8 mouse cellular contexts compared by ENCODE assay signal in the genomic region with DNA sequence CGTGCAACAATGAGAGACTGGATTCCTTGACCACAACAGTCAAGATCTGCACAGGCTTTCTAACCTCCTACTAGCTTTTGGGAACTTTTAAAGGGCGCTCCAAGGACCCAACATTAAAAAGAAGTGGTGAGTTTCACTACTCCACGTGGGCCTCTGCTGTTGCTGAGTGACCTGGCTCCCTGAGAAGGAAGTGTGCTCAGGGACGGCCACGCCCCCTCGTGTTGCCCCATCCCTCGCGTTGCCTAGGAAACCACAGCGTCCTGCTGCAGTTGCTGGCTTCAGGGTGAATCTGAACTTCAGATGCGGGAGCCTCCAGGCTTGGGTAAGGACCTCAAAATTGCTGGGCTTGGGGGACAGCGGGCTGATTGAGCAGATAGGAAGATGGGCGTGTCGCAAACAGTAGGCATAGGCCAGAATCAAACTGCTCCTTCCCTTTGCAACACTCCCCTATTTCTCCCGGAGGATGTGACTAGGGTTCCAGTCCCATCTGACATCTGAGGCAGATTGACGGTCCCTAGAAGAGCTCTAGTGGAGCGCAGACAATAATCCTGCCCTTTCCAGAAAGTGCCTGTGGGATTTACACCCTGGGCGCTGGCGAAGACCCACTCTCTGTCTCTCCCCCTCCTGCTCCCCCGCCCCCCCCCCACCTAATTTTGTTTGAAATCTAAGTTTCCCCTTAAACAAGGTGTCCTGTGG. TPM values are rescaled to one million over a fixed set of nuclear protein-coding genes. Genes with fewer than 3 reads are reported as not detected.
A peak's percentile ranks its signal among the peaks of the same experiment; 100 is the strongest.
DNase-seq lines count a peak whose midpoint lies in the region; ATAC-seq and TF ChIP-seq lines count a peak whose summit lies in the region.

Gene Ccdc180, plus strand, starts transcription at position 238 of the 696 bp plus-strand sequence.

- DNase-seq in frontal cortex, postnatal 25 days (ENCODE audit: low spot score in 2 of 2), result no peak
- peak; percentile 86 for DNase-seq in kidney, postnatal 0 days (ENCODE audit: low spot score)
- DNase-seq in liver, embryonic 14.5 days (ENCODE audit: low read depth in 3 of 3, low spot score in 3 of 3), result peak; percentile 27 to 48 (median 35)
- DNase-seq in naive thymus-derived CD4-positive, alpha-beta T cell, adult 2 months (ENCODE audit: low read depth), result peak; percentile 56

- peak within 1 kb of the TSS; percentile 38 for H3K4me2 ChIP-seq in embryonic facial prominence, embryonic 12.5 days (replicated peaks)
- peak within 1 kb of the TSS; percentile 55 for H3K4me2 ChIP-seq in heart, embryonic 13.5 days
- H3K4me2 ChIP-seq in kidney, postnatal 0 days (ENCODE audit: low read length), result no peak within 1 kb of the TSS; the same call in 1 of the 2 replicates
- H3K4me2 ChIP-seq in liver, embryonic 14.5 days (ENCODE audit: low read depth), result no peak within 1 kb of the TSS
- H3K4me2 ChIP-seq in stomach, embryonic 15.5 days, result peak within 1 kb of the TSS; percentile 35; the same call in 1 of the 2 replicates

- H3K27me3 ChIP-seq in embryonic facial prominence, embryonic 12.5 days, result 0 out of 2 replicates have a peak, but pooled peaks cover 3% of the 10 kb centered on the region
- H3K27me3 ChIP-seq in heart, embryonic 13.5 days (replicated peaks), result peaks cover 14% of the 10 kb centered on the region; the same call in 1 of the 2 replicates
- no peaks in the 10 kb centered on the region for H3K27me3 ChIP-seq in kidney, postnatal 0 days (ENCODE audit: insufficient read depth, low read length)
- H3K27me3 ChIP-seq in liver, embryonic 14.5 days (ENCODE audit: control insufficient read depth, insufficient read depth, low read length), result no peaks in the 10 kb centered on the region
- no peaks in the 10 kb centered on the region for H3K27me3 ChIP-seq in stomach, embryonic 15.5 days (replicated peaks)

- no peak within 1 kb of the TSS for H3K4me3 ChIP-seq in embryonic facial prominence, embryonic 12.5 days
- no peak within 1 kb of the TSS for H3K4me3 ChIP-seq in heart, embryonic 13.5 days
- no peak within 1 kb of the TSS for H3K4me3 ChIP-seq in kidney, postnatal 0 days (replicated peaks; ENCODE audit: low read depth, low read length)
- no peak within 1 kb of the TSS for H3K4me3 ChIP-seq in liver, embryonic 14.5 days (ENCODE audit: insufficient read depth in 1 of 2, low read depth in 2 of 2, low read length in 2 of 2)
- no peak within 1 kb of the TSS for H3K4me3 ChIP-seq in stomach, embryonic 15.5 days (replicated peaks)

- H3K9ac ChIP-seq in embryonic facial prominence, embryonic 12.5 days, result no peak within 1 kb of the TSS
- H3K9ac ChIP-seq in heart, embryonic 13.5 days, result no peak within 1 kb of the TSS
- H3K9ac ChIP-seq in kidney, postnatal 0 days (ENCODE audit: low read depth, low read length), result no peak within 1 kb of the TSS
- H3K9ac ChIP-seq in liver, embryonic 14.5 days (replicated peaks), result no peak within 1 kb of the TSS
- no peak within 1 kb of the TSS for H3K9ac ChIP-seq in stomach, embryonic 15.5 days

- no peak; the same call in 1 of the 2 replicates for TF ChIP-seq CTCF in kidney, postnatal 0 days (IDR thresholded peaks at IDR 0.05; ENCODE audit: low read depth)
- TF ChIP-seq CTCF in liver, embryonic 14.5 days (IDR thresholded peaks at IDR 0.05; ENCODE audit: low read depth), result no peak

- no peak within 1 kb of the TSS for H3K27ac ChIP-seq in embryonic facial prominence, embryonic 12.5 days
- no peak within 1 kb of the TSS for H3K27ac ChIP-seq in heart, embryonic 13.5 days (replicated peaks)
- H3K27ac ChIP-seq in kidney, postnatal 0 days, result 0 out of 2 replicates have a peak within 1 kb of the TSS, but pooled peaks have one; percentile 19
- no peak within 1 kb of the TSS for H3K27ac ChIP-seq in liver, embryonic 14.5 days
- H3K27ac ChIP-seq in stomach, embryonic 15.5 days, result no peak within 1 kb of the TSS

- H3K9me3 ChIP-seq in embryonic facial prominence, embryonic 12.5 days, result no peaks in the 10 kb centered on the region
- H3K9me3 ChIP-seq in heart, embryonic 13.5 days, result no peaks in the 10 kb centered on the region
- H3K9me3 ChIP-seq in kidney, postnatal 0 days (replicated peaks; ENCODE audit: low read length), result no peaks in the 10 kb centered on the region
- H3K9me3 ChIP-seq in liver, embryonic 14.5 days (ENCODE audit: control insufficient read depth, low read length), result no peaks in the 10 kb centered on the region
- H3K9me3 ChIP-seq in stomach, embryonic 15.5 days, result no peaks in the 10 kb centered on the region

- TF ChIP-seq EP300 in liver, embryonic 14.5 days (IDR thresholded peaks at IDR 0.05; ENCODE audit: low read depth), result no peak

- WGBS in embryonic facial prominence, embryonic 12.5 days, result 12% methylated on average over 19 of the region's 19 CpGs
- WGBS in heart, embryonic 13.5 days, result 17% methylated on average over 19 of the region's 19 CpGs
- WGBS in kidney, postnatal 0 days, result 13% methylated on average over 19 of the region's 19 CpGs
- WGBS in liver, embryonic 14.5 days (ENCODE audit: insufficient replicate concordance), result 19% methylated on average over 19 of the region's 19 CpGs
- 13% methylated on average over 19 of the region's 19 CpGs for WGBS in stomach, embryonic 15.5 days

- ATAC-seq in frontal cortex, adult (ENCODE audit: low TSS enrichment), result peak; percentile 27; the same call in 1 of the 2 replicates
- peak; percentile 56; the same call in 1 of the 2 replicates for ATAC-seq in embryonic facial prominence, embryonic 12.5 days (ENCODE audit: insufficient number of reproducible peaks, insufficient read depth, low FRiP score, low TSS enrichment)
- ATAC-seq in heart, embryonic 13.5 days (ENCODE audit: extremely low read depth, insufficient number of reproducible peaks, low FRiP score, low TSS enrichment), result no peak
- ATAC-seq in kidney, postnatal 0 days (replicated peaks; ENCODE audit: low FRiP score, low read depth), result peak; percentile 75; the same call in 1 of the 2 replicates
- no peak for ATAC-seq in liver, embryonic 14.5 days (ENCODE audit: insufficient read depth)
- peak; percentile 84; the same call in 1 of the 2 replicates for ATAC-seq in stomach, embryonic 15.5 days (ENCODE audit: insufficient read depth, low FRiP score, low read depth)

- H3K4me1 ChIP-seq in embryonic facial prominence, embryonic 12.5 days, result peaks cover 9% of the 10 kb centered on the region
- H3K4me1 ChIP-seq in heart, embryonic 13.5 days, result peaks cover 7% of the 10 kb centered on the region
- no peaks in the 10 kb centered on the region; the same call in 1 of the 2 replicates for H3K4me1 ChIP-seq in kidney, postnatal 0 days (replicated peaks; ENCODE audit: insufficient read depth, low read length)
- peaks cover 0 to 2% of the 10 kb centered on the region in 2 experiments; a peak in 1 of 4 replicates for H3K4me1 ChIP-seq in liver, embryonic 14.5 days (replicated peaks; ENCODE audit: control insufficient read depth in 2 of 2, insufficient read depth in 2 of 2, low read length in 1 of 2)
- H3K4me1 ChIP-seq in stomach, embryonic 15.5 days, result peaks cover 5% of the 10 kb centered on the region; the same call in 1 of the 2 replicates

- no peaks in the 10 kb centered on the region for H3K36me3 ChIP-seq in embryonic facial prominence, embryonic 12.5 days
- H3K36me3 ChIP-seq in heart, embryonic 13.5 days, result no peaks in the 10 kb centered on the region
- no peaks in the 10 kb centered on the region for H3K36me3 ChIP-seq in kidney, postnatal 0 days (ENCODE audit: insufficient read depth, low read length)
- H3K36me3 ChIP-seq in liver, embryonic 14.5 days (replicated peaks; ENCODE audit: control insufficient read depth, insufficient read depth, low read depth), result no peaks in the 10 kb centered on the region
- H3K36me3 ChIP-seq in stomach, embryonic 15.5 days, result no peaks in the 10 kb centered on the region

RNA-seq across cellular contexts. Expression of gene Ccdc180, which starts in this region (rescaled TPM):
- not detected in 2 replicates for polyA plus RNA-seq in embryonic facial prominence, embryonic 12.5 days (2016; fragmentation: Nextera tagmentation; extraction: Ambion mirVana)
- polyA plus RNA-seq in heart, embryonic 13.5 days (2015; fragmentation: Nextera tagmentation; extraction: Ambion mirVana), result 0.08 and 0.10 TPM in 2 replicates
- polyA plus RNA-seq in kidney, postnatal 0 days (2015; fragmentation: Nextera tagmentation; extraction: Ambion mirVana), result 0.47 and 0.55 TPM in 2 replicates
- 0.01 TPM in 2 replicates for polyA plus RNA-seq in liver, embryonic 14.5 days (2012; rRNA removed)
- polyA plus RNA-seq in liver, embryonic 14.5 days (2014; fragmentation: Nextera tagmentation; extraction: Ambion mirVana), result 0.06 and 0.08 TPM in 2 replicates
- polyA plus RNA-seq in stomach, embryonic 15.5 days (2015; fragmentation: Nextera tagmentation; extraction: Ambion mirVana), result 0.12 and 0.17 TPM in 2 replicates

Comparison
In these comparisons a context has a peak if more than half of its experiments do, and no peak if none do; other contexts are left out.
1. Peak in ATAC-seq and H3K4me2 ChIP-seq in embryonic facial prominence, embryonic 12.5 days; RNA of the gene not detected or under 1 TPM.
2. Peak in DNase-seq, ATAC-seq and H3K27ac ChIP-seq in kidney, postnatal 0 days; RNA of the gene not detected or under 1 TPM.
3. Peak in DNase-seq in liver, embryonic 14.5 days; RNA of the gene not detected or under 1 TPM.
4. Peak in ATAC-seq and H3K4me2 ChIP-seq in stomach, embryonic 15.5 days; RNA of the gene not detected or under 1 TPM.